Mouse (Mus musculus): ENCODE data around the gene Rab6a.
"Not testable (repeated sequence)": the region's sequence is repeated elsewhere in the genome, so short reads cannot be mapped to it uniquely, and the experiment has no call there.

Rab6a gene

GRCm38 (mm10) chr7:100607214-100608129 is at the start of gene Rab6a:
Gene Rab6a (plus strand): TSS chr7:100607410.
- DNase-seq, result peak; percentile 97 to 98

GRCm38 (mm10) chr7:100559331-100559730 is 47.9 kb upstream of the Rab6a start:
- no peak for DNase-seq

- no peak for DNase-seq
Observed at GRCm38 (mm10) chr7:100561861-100562587, 45.2 kb upstream of the Rab6a start.

GRCm38 (mm10) chr7:100567238-100567637 is 40.0 kb upstream of the Rab6a start:
- DNase-seq, result not testable (repeated sequence)

- no peak for DNase-seq
Observed at GRCm38 (mm10) chr7:100569907-100570306, 37.3 kb upstream of the Rab6a start.

GRCm38 (mm10) chr7:100570930-100571715 is 36.1 kb upstream of the Rab6a start:
- DNase-seq, result no peak

GRCm38 (mm10) chr7:100572061-100572460 is 35.1 kb upstream of the Rab6a start:
- peak; percentile 52 to 58 for DNase-seq

- DNase-seq, result peak; percentile 42 to 48
Observed at GRCm38 (mm10) chr7:100572704-100573103, 34.5 kb upstream of the Rab6a start.

GRCm38 (mm10) chr7:100578794-100579193 is 28.4 kb upstream of the Rab6a start:
- DNase-seq, result no peak

- no peak for DNase-seq
Observed at GRCm38 (mm10) chr7:100582235-100582634, 25.0 kb upstream of the Rab6a start.

GRCm38 (mm10) chr7:100582727-100583236 is 24.4 kb upstream of the Rab6a start:
- DNase-seq, result peak; percentile 92 to 93

GRCm38 (mm10) chr7:100589816-100590215 is 17.4 kb upstream of the Rab6a start:
- no peak for DNase-seq

GRCm38 (mm10) chr7:100590504-100590844 is 16.7 kb upstream of the Rab6a start:
- no peak for DNase-seq

- DNase-seq, result peak; percentile 76 to 78
Observed at GRCm38 (mm10) chr7:100590845-100591521, 16.2 kb upstream of the Rab6a start.

- no peak for DNase-seq
Observed at GRCm38 (mm10) chr7:100591522-100591852, 15.7 kb upstream of the Rab6a start.

- DNase-seq, result no peak
Observed at GRCm38 (mm10) chr7:100593349-100593748, 13.9 kb upstream of the Rab6a start.

GRCm38 (mm10) chr7:100600211-100600610 is 7.0 kb upstream of the Rab6a start:
- no peak for DNase-seq

GRCm38 (mm10) chr7:100608130-100608741 is 1.0 kb downstream of the Rab6a start, which contains the start of gene Mrpl48:
Gene Mrpl48 (minus strand): TSS chr7:100608301.
- peak; percentile 78 to 84 for DNase-seq

- DNase-seq, result no peak
Observed at GRCm38 (mm10) chr7:100608910-100609309, 1.7 kb downstream of the Rab6a start.

- DNase-seq, result no peak
Observed at GRCm38 (mm10) chr7:100616121-100616857, 9.1 kb downstream of the Rab6a start.

- DNase-seq, result no peak
Observed at GRCm38 (mm10) chr7:100622277-100622676, 15.1 kb downstream of the Rab6a start.

All from cerebellum, postnatal 14 days (tissue).